Mouse (Mus musculus): Measurements from ENCODE around the gene Slc6a16.

Gene Slc6a16

DNA sequence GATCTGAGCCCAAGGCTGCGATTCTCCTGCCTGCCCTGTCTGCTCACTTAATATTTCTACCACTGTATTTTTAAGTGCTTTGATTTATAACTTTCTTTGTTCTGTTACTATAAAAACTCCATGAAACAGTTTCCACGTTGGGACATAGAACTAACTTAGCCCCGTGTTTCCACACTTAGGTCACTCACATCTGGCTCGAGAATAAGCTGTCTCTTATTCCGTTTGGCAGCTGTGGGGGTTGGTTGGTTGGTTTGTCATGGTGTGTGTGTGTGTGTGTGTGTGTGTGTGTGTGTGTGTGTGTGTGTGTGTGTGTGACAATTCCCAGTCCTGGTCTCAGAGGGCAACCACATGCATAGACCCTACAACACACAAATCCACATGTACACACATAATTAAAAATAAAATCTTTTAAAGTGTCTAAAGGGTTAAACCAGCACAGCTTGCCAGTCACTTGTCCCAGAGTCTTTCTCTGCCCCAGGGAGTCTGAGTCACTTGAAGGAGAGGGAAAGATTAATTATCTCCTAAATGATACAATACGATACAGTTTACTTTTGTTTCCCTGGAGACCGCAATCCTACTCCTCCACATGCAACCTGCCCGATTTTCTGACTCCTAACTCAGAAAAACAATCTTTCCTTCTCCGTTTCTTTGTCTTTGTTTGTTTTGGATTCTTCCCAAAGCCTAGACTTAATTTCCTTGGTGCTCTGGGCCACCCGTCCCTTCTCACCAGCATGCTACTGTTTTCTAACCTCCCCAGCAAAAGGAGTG lies 72.0 kb downstream of the Slc6a16 start:
- DNase-seq (ENCODE audit: low spot score in 2 of 2) = no peak

DNA sequence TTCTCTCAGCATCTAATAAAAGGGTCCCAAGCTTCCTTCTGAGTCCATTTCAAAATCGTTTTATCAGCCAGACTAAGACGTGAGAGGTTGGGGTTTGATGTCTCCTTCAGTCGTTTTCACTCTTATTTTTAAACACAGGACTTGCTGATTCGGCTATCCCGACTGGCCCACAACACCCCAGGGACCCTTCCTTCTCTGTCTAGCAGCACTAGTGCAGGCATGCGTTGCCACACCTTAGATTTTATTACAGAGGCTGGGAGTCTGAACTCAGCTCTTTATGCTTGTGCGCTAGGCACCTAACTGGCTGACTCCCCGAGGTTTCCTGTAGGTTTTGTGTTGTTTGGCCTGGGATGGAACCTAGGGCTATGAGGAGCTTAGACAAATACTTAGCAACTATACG lies 72.6 kb downstream of the Slc6a16 start:
- DNase-seq (ENCODE audit: low spot score in 2 of 2) = no peak

DNA sequence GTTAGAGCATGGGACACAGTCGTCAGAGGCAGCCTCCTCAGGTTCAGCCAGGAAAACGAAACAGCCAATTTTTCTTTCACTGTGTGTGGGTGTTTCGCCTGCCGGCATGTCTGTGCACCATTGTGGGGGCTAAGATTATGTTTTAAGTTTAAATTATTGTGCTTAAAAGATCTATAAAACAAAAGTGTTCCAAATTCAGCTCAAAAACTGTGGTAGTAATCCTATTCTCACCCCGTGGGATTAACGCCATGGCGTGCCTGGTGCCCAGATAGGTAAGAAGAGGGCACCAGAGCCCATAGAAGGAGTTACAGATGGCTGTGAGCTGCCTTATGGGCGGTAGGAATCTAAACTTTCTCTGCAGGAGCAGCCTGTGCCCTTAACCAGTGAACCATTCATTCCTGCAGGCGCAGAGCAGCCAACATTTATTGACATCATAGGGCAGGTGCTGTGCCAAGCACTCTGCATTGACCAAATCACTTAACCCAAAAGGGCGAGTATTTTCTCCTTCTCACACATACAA lies 74.4 kb downstream of the Slc6a16 start:
- no peak for DNase-seq (ENCODE audit: low spot score in 2 of 2)

DNA sequence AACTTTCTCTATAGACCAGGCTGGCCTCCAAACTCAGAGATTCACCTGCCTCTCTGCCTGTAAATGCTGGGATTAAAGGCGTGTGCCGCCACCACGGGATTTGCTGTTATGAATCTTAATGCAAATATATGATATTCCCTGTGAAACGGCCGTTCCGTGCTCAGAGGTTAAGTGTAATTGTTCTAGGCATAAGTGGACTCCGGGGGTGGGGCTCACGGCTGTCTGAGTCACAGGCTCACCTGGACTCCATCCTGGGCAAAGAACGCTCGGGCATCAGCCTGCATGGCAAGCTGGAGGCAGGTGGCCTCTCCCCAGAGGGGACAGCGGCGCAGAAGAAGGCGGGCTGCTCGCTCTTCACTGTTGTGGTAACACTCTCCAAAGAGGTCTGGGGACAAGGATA lies 75.7 kb downstream of the Slc6a16 start:
- DNase-seq (ENCODE audit: low spot score in 2 of 2) = no peak

DNA sequence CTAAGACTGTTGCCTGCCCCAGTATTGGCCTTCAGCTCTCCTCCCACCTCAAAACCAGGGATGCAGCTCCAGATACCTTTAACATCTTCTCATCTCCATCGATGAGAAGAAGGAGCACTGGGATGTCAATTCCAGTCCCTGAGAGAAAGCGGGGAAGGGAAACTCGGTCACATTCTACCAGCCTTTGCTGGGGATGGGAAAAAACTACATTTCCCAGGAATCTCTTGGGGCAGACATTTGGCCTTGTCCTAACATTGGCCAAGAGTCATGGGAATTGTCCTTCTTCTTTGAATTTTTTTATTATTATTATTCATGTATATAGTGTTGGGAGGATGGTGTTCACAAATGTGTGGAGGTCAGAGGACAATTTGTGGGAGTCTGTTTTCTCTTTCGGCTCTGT lies 81.4 kb downstream of the Slc6a16 start:
- DNase-seq (ENCODE audit: low spot score in 2 of 2) = no peak
